Mouse (Mus musculus) adrenal gland, postnatal 25 days (tissue): Measurements from ENCODE around the gene Rgs12. TPM values are rescaled to one million over a fixed set of nuclear protein-coding genes. Genes with fewer than 3 reads are reported as not detected.
A peak's percentile ranks its signal among the peaks of the same experiment; 100 is the strongest.

Experiments used
- DNase-seq: peaks from one replicate; pipeline ENCODE4 v3.0.0; 2021; ENCODE audit warnings: mixed read lengths
- microRNA-seq, 2 experiments: library from miRNA; unstranded; fragments of <30 nt; microRNA quantifications; one replicate each; pipeline ENCODE4 v1.2.0; 2021
- total RNA-seq: library from RNA; stranded (reverse); gene quantifications from 2 replicates; pipeline ENCODE4 v1.2.3, GENCODE M21; 2021

The Rgs12 gene
- total RNA-seq, 1 experiment from 2014 or later: 42.1 TPM

DNA sequence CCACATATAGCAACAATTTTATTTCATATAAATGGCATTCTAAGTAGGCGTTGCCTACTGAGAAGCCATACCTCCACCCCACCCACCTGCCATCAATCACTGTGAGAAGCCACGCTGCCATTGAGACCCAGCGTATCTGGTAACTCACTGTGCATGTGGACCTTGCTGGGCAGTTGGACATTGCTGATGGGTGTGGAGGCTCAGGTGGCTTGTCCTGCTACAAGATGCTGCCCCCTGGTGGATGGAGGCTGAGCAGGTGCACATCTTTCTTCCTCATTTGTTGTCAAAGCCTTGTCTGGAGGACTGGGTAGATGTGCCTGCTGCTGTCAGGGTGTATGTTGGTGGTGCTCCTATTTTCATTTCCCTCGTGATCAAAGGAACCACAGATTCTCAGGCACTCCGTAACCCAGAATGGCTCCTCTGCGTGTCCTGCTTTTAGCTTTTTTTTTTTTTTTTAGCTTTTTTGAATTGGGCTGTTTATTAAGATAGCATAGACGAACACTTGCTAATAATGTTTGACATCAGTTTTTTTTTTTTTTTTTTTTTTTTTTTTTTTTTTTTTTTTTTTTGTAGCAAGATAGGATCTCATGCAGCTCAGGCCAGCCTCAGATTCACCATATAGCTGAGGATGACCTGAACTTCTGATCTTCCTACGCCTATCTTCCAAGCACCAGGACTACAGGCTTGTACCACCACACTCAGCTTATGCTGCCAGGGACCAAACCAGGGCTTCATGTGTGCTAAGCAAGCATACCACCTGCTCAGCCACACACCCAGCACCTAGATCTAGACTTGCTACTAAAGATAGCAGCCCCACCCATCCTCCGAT is 139.8 kb downstream of the Rgs12 start:
- DNase-seq: peak; percentile 86

Small RNAs within 50 kb of the gene (microRNA-seq; reads per million reads assigned to microRNA genes)
- gene Mir3097: 7.9 to 8.2 reads per million in 2 experiments

Other genes starting within 250 kb of the Rgs12 start
- gene Htt, start 187.7 kb upstream of the Rgs12 start, total RNA-seq: 35.4 and 37.6 TPM in 2 replicates
- 1.2 and 1.8 TPM in 2 replicates for gene Msantd1, start 41.4 kb upstream of the Rgs12 start, total RNA-seq
- 3.4 and 8.4 TPM in 2 replicates for gene Hgfac, start 92.1 kb downstream of the Rgs12 start, total RNA-seq
- 8.7 and 17.1 TPM in 2 replicates for gene Dok7, start 107.3 kb downstream of the Rgs12 start, total RNA-seq
- 105 and 120 TPM in 2 replicates for gene Lrpap1, start 156.3 kb downstream of the Rgs12 start, total RNA-seq